Mouse (Mus musculus): ENCODE measurements at regions not wholly inside any gene's neighbourhood (a gene's known extent, or its start where the extent isn't known, plus 50 kb on each side); places are given as distances from the start of the nearest gene placed in this dataset.

GRCm38 (mm10) chr10:70824461-70824860 is 168.7 kb upstream of the Phyhipl start:
- no peak for TF ChIP-seq CTCF (IDR thresholded peaks at IDR 0.05; ENCODE audit: low read depth, low read length)
- no peak for TF ChIP-seq POLR2A (IDR thresholded peaks at IDR 0.05; ENCODE audit: extremely low read depth, insufficient read depth, low read length)

Measured in liver, adult 2 months (tissue).